Mouse (Mus musculus) lung, postnatal 4 days (tissue): ENCODE results near the gene Ccser2.
"Not testable (repeated sequence)": the region's sequence is repeated elsewhere in the genome, so short reads cannot be mapped to it uniquely, and the experiment has no call there.

ENCODE experiments used
- DNase-seq, 2 experiments: peaks; one replicate each; pipeline ENCODE4 v3.0.0; 2021

Gene Ccser2

DNA sequence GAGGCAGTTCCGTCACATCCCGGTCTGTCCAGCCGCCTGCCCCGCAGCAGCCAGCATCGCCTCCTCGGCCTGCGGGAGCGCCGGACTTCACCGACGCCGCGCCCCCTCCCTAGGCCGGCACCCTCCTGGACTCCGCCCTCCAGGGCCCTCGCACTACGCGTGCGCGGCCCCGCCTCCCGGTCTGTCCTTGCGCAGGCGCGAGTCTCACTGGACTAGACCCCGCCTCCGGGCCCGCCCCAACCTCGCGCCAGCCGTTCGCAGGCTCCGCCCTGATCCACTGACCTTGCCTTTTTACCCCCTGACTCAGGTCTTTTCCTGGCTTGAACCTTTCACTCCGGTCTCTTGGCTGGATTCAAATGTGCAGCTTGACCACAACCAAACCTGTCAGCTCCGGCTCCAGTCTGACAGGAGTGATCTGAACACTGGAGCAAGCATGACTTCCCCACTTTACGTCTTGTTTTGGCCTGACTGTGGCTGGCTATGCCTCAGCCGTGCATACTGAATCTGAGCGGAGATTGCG is at the start of gene Ccser2:
TSS of gene Ccser2 (minus strand) at position 150 of the 520 bp plus-strand sequence.
- peak; percentile 98 to 99 for DNase-seq

DNA sequence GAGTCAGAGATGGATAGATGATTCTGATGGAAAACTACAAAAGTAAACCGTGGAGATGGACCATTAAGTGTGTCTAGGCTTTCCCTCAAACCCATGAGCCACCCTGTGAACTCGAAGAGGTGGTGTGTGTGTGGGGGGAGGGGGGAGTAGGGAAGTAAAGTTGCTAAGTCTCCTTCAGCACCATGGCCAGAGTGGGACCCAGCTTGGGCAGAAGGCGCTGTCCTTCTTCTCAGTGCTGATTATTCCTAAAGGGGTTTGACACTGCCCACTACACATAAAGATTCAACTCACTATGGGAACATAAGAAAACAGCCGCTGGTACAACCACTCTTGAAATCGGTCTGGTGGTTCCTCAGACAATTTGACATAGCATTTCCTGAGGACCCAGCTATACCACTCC is 47.3 kb upstream of the Ccser2 start:
- DNase-seq, result peak in 1 of 2 experiments; percentile 12

DNA sequence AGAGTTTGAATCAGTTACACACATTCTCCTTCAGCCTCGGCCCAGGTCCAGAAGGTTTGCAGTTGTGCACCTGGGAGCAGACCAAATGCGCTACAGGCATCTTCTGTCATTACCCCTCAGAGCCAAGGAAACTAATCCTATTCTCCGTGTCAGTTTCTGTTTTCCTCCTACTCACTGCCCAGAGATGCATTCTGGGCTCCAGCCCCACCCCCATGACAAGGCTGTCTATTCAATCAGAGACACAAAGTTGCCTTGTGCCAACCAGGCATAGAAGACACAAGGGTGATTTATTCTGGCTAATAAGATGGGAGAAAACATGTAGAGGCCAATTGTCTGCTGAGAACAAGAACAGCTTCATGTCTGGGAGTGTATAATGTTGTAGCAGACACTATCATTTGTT is 45.1 kb upstream of the Ccser2 start:
- DNase-seq, result no peak

DNA sequence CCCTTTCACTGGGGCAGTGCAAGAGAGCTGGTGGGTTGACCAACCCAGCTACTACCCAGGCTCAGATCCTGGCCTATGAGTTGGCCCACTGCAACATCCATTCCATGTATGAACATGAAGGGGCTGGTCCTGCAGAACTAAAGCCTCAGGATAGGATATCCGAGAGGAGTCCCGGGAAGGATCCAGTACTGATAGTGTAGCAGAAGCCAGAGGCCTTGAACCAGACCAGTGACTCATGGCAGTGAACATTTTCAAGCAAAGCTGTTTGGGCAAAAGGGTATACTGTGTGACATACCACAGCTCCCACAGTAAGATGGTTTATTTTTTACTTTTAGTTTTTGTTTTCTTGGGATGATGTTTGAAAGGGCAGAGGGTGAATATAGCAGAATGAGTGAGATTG is 41.1 kb upstream of the Ccser2 start:
- DNase-seq, result no peak

DNA sequence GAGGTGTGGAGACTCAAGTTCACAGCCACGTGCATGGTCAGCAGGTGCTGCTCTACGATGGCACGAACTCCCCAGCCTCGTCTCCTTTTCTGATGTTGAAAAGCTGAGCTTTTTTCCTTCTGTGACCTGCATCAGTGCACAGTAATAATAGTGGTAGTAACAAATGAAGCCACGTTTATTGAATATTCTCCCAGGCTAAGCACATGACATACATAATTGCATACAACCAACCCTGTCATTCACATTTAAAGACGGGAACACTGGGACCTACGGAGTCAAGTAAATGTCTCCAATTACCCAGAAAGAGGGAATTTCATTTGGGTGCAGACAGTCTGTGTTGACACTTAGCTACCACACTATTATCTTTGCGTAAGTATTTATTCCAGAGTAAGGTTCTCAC is 37.9 kb upstream of the Ccser2 start:
- no peak for DNase-seq

DNA sequence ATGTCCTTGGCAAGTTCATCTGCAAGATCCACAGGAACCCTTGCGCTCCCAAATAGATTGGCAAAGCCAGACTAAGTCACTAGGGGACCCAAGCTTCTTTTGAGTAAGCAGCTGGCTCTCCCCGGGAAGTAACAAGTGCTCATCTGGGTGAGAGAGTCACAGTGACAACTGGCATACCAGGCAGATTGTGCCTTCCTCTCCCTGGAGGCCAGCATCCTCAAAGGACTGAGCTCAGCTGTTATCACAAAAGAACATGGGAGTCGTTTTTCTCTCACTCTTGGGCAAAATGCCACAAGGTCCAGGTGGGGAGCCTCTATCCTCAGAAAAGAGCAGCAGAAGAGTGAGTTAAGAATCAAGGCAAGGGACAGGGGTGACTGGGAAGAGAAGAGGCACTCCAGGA is 37.3 kb upstream of the Ccser2 start:
- no peak for DNase-seq

DNA sequence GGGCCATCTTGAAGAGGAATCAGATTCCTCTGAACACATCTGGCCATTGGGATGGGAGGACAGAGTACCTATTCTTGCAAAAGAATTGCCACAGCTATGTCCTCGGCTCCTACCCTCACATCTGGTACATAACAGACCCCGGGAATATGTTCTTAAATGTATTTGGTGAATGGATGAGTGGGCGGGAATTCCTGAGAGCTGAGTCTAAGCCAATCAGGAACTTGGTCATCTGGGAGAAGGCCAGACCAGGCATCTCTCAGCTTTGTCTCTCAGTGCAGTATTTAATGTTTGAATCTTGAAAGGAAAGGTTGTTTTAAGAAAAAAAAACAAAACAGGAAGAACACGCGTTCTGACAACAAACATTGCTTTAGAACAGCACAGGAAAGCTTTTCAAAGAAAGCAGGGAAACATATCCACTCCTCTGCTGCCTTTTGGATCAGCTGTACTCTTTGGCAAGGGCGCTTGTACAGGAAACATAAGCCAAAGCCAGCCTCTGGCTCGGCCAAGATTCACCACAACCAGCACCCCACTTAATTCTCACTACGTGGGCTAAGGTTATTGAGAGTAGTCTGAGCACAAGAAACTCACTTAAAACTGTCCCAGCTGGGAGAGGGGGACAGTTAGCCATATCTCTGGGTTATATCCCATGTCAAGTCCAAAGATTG is 35.0 kb upstream of the Ccser2 start:
- DNase-seq, result no peak

DNA sequence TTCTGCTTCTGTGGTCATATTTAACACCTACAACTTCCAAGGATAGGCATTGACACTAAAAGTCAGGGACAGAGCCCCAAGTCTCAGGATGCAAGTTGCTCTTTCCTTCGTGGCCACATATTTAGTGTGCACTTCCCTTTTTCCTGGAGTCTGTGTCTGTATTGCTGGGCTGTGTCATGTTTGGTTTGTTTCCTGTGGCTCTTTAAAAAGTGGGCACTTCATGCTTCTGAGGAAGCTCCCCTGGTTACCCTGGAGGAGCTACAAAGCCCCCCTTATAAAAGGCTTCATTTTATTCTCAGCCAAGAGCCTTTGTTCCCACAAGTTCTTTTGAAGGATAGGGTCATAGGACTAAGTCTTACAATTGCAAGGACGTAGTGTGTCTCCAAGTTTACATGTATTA is 34.3 kb upstream of the Ccser2 start:
- DNase-seq, result no peak

DNA sequence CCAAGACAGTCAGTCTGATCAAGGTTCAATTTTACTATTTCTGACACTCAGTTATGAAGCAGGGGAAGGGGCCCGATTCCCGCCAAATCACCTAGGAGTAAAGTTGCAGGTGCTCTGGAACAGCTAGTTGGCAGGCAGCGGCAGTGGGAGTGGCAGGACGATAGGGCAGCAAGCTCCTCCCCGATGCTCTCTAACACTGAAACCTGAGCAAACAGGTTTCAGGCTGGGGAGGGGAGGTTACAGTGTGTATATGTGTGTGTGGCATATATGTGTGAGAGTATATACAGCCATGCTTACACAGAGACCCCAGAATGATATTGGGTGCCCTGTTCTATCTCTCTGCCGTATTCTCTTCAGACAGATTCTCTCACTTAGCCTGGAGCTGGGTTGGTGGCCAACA is 32.2 kb upstream of the Ccser2 start:
- DNase-seq, result not testable (repeated sequence)

DNA sequence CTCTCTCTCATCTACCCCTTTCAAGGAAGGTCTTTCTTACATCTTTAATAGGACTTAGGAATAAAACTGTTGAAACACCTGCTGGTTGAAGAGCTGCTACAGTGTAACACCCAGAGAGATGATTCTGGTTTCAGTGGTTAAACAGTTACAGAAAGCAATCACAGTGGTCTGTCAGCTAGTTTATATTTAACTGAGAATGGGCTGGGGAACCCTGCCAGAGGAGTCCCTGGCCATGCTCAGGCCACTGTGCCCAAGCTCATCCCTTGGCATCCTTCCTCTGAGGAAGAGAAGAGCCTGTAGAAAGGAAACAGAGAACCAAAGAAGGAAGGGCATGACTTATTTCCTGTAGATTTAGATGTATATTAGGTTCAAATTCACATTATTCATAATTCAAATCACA is 21.2 kb upstream of the Ccser2 start:
- DNase-seq, result no peak

DNA sequence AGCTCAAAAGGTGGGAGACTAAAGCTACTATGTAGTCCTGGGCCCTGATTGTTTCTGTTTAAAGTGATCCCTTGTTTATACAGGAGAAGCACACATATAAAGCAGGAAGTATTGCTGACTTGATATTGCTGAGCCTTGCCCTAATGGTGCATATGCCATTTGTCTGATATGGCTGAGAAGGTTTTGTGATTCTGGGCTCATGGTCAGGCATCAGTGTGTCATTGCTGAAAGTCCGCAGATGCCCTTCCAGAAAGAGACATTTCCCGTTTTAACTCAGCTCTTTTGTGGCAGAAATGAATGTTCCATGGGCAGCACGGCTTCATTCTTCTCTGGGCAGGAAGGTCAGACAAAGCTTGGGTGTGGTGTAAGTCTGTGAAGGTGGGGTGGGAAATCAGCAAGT is 17.1 kb upstream of the Ccser2 start:
- peak; percentile 6 to 22 for DNase-seq

DNA sequence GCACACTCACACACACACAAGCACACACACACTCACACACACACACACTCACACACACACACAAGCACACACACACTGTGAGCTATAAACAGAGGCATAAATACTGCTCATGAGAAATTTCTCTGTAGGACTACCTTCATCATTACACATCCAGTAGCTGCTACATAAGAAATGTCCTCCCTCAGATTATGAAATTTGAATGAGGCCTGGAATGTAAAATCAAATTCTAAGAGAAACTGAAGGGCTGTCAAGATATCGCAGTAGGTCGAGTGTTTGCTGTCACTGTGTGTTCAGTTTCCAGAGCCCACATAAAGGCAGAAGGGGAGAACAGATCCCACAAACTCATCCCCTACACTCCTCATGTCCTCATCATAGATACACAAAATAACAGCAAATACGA is 6.4 kb upstream of the Ccser2 start:
- DNase-seq, result no peak

DNA sequence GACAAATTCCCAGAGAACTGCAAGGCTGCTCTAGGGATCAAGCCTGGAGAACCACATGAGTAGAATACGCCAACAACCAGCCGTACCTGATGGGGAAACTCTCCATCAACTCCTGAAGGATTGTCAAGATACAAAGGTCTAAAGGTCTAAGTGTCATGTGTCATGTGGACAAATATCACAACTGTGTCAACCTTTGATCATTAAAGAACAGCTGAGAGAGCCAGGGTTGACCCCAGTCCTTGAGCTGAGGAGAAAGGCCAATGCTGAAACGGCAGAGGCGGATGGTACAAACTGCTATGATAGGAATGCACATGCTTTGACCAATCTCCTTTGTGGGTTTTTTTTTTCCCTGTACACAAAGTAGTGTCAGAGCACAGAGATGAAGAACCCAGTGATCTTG is 2.6 kb upstream of the Ccser2 start:
- no peak for DNase-seq

DNA sequence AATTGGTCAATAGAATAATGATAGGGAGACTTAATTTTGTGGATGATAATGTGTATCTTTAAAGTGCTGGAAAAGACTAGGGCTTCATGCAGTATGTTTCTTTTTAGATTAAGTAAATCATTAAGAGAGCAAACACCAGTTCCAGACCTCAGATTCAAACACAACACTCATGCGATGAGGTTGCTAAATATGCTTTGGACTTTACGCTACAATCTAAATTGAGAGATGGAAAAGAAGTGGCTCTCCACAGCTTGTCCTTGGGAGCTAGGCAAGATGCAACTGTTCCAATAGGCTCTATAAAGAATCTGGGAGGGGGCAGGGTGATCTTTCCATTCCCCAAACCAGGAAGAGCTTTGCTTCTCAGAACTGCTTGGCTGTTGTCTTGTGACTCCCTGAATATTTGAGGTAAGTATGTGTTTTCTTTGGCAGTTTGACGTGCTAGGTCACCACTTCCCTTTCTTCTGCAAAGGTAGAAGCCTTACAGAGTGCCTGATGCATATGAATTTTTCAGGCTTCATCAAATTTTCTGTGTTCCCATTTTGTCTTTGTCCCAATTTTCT is 1.4 kb upstream of the Ccser2 start:
- DNase-seq, result no peak

DNA sequence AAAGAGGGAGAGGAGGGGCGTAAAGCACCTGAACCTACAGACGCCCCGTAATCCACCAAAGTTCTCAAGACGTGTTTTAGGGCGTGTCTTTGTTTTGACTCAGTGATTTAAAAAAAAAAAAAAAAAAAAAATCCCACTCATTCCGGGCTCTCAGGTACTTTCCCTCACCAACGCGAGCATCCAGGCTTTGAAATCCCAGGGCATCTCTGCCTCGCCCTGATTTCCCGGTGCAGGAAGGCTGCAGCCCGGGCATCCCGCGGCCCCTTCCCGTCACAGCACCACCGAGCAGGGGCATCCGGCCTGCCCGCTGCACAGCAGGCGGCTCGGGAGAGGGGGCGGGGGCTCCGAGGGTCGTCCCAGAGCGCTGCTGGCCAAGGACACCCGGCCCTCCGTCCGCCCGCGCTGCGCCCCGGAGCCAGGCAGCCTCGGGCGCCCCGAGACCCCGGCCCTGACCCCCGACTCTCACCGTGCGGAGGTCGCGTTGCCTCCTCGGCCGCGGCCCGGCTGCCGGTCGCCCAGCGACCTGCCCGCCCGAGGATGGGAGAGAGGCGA is 425 bp downstream of the Ccser2 start:
- DNase-seq, result peak; percentile 64 to 74

DNA sequence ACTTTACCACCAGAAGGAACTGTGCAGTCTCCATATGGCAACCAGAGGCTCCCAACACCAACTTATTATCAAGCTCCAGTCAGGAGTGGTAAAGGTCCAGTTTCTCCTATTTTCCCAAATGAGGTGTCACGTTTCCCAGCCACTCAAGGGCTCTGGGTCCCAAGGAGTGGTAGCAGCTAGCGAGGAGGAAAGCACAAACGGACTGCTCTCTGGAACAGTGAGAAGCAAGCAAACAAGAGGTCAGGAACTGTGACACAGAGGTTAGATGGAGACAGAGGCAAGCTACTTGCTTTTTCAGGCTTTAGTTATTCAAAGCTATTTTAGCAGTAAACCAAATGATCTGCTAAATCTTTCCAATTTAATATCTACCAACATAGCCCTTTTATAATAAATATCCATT is 3.2 kb downstream of the Ccser2 start:
- DNase-seq, result no peak

DNA sequence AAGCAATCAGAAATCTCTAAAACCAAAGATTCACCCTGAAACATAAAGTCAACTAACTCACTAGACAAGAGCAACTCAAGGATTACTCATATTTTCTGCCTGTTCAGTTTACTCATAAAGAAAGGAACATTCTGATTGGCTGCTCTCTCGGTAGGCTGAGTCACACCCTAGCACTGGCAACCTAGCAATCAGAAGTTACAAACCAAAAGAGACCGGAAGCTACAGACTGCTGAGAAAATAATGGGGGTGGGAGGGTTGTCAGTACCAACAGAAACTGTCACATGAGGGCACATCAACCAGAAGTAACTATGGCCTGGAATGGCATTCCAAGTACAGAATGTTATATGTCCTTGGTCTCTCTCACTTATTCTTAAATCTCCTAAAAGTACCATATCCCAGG is 6.1 kb downstream of the Ccser2 start:
- no peak for DNase-seq

DNA sequence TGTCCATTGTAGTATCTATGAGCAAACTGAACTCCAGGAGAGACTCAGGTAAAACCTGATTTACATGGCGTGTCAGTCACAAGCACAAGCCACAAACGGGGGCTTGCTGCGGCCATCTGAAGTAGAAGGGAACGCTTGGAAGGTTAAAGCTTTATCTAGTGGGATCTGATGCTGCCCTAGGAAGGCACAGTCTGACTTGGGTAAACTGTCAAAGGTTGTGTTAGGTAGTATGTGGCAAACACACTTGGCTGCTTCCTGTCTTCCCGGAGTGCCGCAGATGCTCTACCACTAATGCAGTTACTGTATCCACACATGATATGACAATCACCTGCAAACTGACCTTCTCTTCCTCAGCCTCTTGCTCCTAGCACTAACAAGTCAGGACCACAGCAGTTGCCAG is 10.9 kb downstream of the Ccser2 start:
- DNase-seq, result no peak

DNA sequence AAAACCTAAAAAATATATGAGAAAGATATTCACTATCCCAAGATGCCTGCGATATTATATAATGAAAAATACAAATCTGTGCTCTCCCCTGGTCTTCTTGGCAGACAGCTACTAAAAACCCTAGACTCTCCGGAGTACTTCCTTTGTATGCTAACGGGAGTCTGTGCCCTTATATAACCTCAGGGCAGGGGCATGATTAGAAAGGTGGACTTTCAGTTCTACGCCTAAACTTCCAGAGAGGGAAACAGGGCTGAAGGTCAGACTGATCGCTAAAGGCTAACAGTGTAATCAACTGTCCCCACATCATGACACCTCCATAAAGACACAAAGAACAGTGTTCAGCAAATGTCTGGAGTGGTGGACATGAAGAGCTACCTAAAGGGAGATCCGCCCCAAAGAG is 11.3 kb downstream of the Ccser2 start:
- no peak for DNase-seq

DNA sequence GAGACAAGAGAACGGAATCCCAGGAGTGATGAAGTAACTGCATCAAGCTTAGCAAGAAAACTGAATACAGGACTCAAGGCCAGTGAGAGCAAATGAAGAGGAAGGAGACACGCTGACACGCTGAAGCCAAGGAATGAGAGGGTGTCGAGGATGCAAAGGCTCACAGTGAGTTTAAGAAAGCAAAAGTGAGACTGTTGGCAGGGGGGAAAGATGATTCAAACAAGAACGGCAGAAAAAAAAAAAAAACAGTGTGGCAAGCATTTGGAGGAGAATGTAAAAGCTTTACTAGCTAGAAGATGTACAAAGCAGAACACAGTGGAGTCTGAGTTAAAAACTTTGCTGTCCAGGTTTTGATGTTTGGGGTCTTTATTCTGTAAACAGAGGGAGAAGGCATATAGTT is 11.9 kb downstream of the Ccser2 start:
- no peak for DNase-seq

DNA sequence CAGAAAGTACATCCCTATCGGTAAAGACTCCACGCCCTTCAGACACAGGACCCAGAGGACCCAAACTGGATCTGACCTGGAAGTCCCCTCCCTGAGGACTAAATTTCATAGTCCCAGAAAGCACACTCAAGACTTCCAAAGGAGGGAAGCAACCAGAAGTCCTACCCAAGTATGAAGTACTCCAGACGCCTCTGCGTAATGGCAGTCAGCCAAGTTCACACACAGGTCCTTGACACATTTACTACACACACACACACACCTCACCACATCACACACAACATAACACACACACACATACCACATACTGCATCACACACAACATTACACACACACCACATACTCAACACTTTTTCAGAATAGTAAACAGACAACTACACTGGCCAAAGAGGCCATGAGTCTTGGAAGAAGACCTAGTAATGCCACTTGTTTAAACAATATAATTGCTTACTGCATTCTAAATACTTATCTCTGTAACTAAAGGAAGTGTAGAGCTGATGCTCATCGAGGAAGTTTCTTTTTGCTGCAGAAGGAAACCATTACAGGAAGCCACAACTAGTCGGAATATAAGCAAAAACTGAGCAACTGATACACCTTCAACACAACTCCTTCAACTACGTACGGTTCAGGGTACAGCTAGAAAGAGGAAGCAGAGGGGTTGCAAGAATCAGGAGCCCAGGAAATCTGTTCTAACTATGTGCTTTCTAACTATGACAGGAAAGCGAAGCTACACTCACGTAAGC is 15.7 kb downstream of the Ccser2 start:
- peak in 1 of 2 experiments; percentile 24 for DNase-seq

DNA sequence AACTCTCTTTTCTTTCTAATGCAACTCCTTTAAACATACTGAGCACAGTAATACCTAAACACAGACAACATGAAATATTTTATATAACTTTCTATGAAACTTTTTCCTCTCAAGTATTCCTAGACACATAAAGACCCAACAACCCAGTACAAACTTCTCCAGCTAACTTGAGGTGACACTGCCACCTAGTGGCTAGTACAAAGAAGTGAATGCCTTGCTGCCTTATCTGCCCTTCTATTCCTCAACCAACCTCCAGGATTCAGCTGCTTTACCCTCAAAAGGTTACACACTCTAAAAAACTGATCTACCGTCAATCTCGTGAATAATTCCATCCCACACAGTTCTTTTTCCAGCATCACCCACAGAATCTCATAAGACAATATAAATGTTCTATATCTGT is 16.4 kb downstream of the Ccser2 start:
- DNase-seq, result peak in 1 of 2 experiments; percentile 29

DNA sequence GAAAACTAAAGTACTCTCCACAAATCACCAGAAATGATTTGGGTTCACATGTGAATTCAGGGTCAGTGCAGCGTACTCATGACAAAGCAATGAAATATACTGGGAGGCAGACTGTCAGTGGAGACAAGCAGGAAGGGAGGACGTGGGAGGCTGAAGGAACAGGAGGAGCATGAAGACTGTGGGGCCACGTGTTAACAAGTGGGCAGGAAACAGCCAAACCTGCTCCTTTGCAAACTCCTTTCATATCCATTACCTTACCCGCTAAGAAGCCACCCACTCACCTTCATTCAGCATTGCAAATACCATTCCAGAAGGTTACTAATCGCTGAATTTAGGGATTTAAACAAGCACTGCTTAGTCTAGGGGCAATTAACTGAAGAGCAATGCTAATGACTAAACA is 25.9 kb downstream of the Ccser2 start:
- no peak for DNase-seq

DNA sequence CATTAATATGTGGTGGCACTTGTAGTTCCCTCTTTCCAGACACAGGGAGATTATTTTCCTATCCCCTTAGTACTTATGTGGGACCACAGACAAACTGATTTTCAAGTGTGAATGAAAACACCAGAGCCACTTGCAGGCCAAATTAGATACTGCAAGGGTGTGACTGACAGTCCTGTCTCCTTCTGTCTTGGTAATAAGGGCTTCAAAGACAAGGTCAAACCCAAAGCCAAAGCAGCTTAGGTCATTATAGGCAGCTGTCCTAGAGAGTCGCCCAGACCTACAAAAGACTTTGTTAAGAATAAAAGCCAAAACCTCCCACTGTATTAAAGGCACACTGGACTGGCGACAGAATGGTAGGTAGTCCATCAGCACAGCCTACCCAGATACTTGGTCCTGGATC is 30.6 kb downstream of the Ccser2 start:
- no peak for DNase-seq
